Mouse (Mus musculus): ENCODE results near the gene Ndufaf3.
"Not testable (repeated sequence)": the region's sequence is repeated elsewhere in the genome, so short reads cannot be mapped to it uniquely, and the experiment has no call there.

The Ndufaf3 gene

GRCm38 (mm10) chr9:108566815-108567776 lies at the start of gene Ndufaf3:
TSS of gene Ndufaf3 (minus strand) at chr9:108567434.
- peak; percentile 96 for DNase-seq

GRCm38 (mm10) chr9:108611488-108611887 lies 44.3 kb upstream of the Ndufaf3 start:
- no peak for DNase-seq

GRCm38 (mm10) chr9:108608889-108609288 lies 41.7 kb upstream of the Ndufaf3 start:
- DNase-seq = no peak

GRCm38 (mm10) chr9:108607929-108608328 lies 40.7 kb upstream of the Ndufaf3 start:
- DNase-seq = not testable (repeated sequence)

- no peak for DNase-seq
Observed at GRCm38 (mm10) chr9:108601986-108602385, 34.8 kb upstream of the Ndufaf3 start.

- no peak for DNase-seq
Observed at GRCm38 (mm10) chr9:108600011-108600410, 32.8 kb upstream of the Ndufaf3 start.

- DNase-seq = no peak
Observed at GRCm38 (mm10) chr9:108599021-108599566, 31.9 kb upstream of the Ndufaf3 start.

GRCm38 (mm10) chr9:108596998-108597764 lies 29.9 kb upstream of the Ndufaf3 start, which contains the start of gene P4htm:
TSS of gene P4htm (minus strand) at chr9:108597667.
- DNase-seq = peak; percentile 29

GRCm38 (mm10) chr9:108594354-108594753 lies 27.1 kb upstream of the Ndufaf3 start:
- DNase-seq = no peak

GRCm38 (mm10) chr9:108591462-108591861 lies 24.2 kb upstream of the Ndufaf3 start:
- no peak for DNase-seq

- no peak for DNase-seq
Observed at GRCm38 (mm10) chr9:108589229-108589628, 22.0 kb upstream of the Ndufaf3 start.

GRCm38 (mm10) chr9:108587571-108588180 lies 20.4 kb upstream of the Ndufaf3 start:
- DNase-seq = no peak

GRCm38 (mm10) chr9:108579344-108579690 lies 12.1 kb upstream of the Ndufaf3 start:
- no peak for DNase-seq

- DNase-seq = peak; percentile 97
Observed at GRCm38 (mm10) chr9:108578545-108579343, 11.5 kb upstream of the Ndufaf3 start, which contains the start of gene Wdr6. TSS of gene Wdr6 (minus strand) at chr9:108578739.

- no peak for DNase-seq
Observed at GRCm38 (mm10) chr9:108577934-108578544, 10.8 kb upstream of the Ndufaf3 start.

GRCm38 (mm10) chr9:108577025-108577424 lies 9.8 kb upstream of the Ndufaf3 start:
- no peak for DNase-seq

GRCm38 (mm10) chr9:108575321-108576297 lies 8.4 kb upstream of the Ndufaf3 start:
- no peak for DNase-seq

GRCm38 (mm10) chr9:108574921-108575320 lies 7.7 kb upstream of the Ndufaf3 start:
- DNase-seq = no peak

- DNase-seq = peak; percentile 57
Observed at GRCm38 (mm10) chr9:108573774-108574690, 6.8 kb upstream of the Ndufaf3 start.
